Mouse (Mus musculus) midbrain, embryonic 13.5 days (tissue): ENCODE measurements at regions not wholly inside any gene's neighbourhood (a gene's known extent, or its start where the extent isn't known, plus 50 kb on each side); places are given as distances from the start of the nearest gene placed in this dataset.

Experiments used
- ATAC-seq: fragments of 200-750 bp; cut with Nextera tagmentation; 2 replicates; pipeline ENCODE4 v1.8.0; 2017; ENCODE audit warnings: mild to moderate bottlenecking, moderate TSS enrichment, moderate library complexity
- H3K27ac ChIP-seq: fragments of 300-500 bp; sonication (generic); 2 replicates; pipeline ENCODE4 v1.5.1; 2015; ENCODE audit warnings: inconsistent platforms, mild to moderate bottlenecking, moderate library complexity
- H3K27me3 ChIP-seq: fragments of 300-500 bp; sonication (generic); 2 replicates; pipeline ENCODE4 v1.6.1; 2015; ENCODE audit warnings: mild to moderate bottlenecking, inconsistent platforms
- H3K36me3 ChIP-seq: fragments of 300-500 bp; sonication (generic); 2 replicates; pipeline ENCODE4 v1.6.1; 2015; ENCODE audit warnings: mild to moderate bottlenecking, inconsistent platforms
- H3K4me1 ChIP-seq: fragments of 300-500 bp; sonication (generic); replicated peaks from 2 replicates; pipeline ENCODE4 v1.6.1; 2015; ENCODE audit warnings: inconsistent platforms
- H3K4me2 ChIP-seq: fragments of 300-500 bp; sonication (generic); replicated peaks from 2 replicates; pipeline ENCODE4 v1.6.1; 2015; ENCODE audit warnings: moderate library complexity, mild to moderate bottlenecking, inconsistent platforms
- H3K4me3 ChIP-seq: fragments of 300-500 bp; sonication (generic); replicated peaks from 2 replicates; pipeline ENCODE4 v1.5.1; 2015; ENCODE audit warnings: mild to moderate bottlenecking, inconsistent platforms
- H3K9ac ChIP-seq: fragments of 300-500 bp; sonication (generic); replicated peaks from 2 replicates; pipeline ENCODE4 v1.6.1; 2015; ENCODE audit warnings: mild to moderate bottlenecking, inconsistent platforms
- H3K9me3 ChIP-seq: fragments of 300-500 bp; sonication (generic); 2 replicates; pipeline ENCODE4 v1.6.1; 2016; ENCODE audit warnings: mild to moderate bottlenecking, inconsistent platforms
- WGBS: fragments of 180-500 bp; shearing (Covaris S2); methylation state at CpG from one replicate; pipeline ENCODE4 v1.1.7; 2015; 5-methylcytosine and 5-hydroxymethylcytosine counted together

DNA sequence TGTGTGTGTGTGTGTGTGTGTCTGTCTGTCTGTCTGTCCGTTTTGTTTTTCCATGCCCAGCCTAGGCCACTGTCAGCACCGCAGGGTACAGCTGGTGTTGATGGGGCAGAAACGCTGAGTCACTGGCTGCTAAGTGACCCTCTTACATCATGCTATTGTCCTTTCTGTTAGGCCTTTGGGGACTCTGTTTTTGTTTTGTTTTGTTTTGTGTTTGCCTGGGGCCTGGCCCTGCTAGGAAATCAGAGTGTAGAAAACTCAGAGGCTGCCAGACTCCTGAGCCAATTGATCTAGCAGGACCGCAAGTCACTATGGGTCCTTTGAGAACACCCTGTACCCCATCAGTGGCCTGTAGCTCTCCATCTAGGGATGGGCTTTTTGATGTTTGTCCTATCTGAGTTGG, 59.9 kb upstream of the Ahctf1 start:
- no peaks in the 10 kb centered on the region for H3K36me3 ChIP-seq

DNA sequence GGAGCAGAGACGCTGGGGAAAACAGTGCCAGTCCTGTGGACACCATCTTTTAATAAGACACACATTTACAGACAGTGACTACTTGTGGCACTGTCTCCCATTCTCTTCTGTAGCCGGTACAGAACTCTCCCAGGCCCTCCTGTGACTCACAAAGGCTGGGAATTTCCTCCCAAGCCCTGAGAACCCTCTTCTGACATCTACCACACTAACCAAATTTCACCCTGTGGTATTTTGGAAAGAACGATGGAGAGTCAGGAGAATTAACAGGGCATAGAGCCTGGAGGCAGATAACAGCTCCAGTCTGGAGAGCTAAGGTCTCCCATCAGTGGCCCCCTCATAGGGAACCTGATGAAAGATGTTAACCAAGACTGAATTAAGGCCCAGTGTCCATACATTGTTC, 59.5 kb upstream of the Ahctf1 start:
- no peak overlapping the region for H3K4me3 ChIP-seq
- H3K36me3 ChIP-seq: no peaks in the 10 kb centered on the region
- WGBS: 81% methylated on average over 3 of the region's 3 CpGs
- no peak overlapping the region for H3K4me2 ChIP-seq
- no peak for ATAC-seq
- H3K9me3 ChIP-seq: no peaks in the 10 kb centered on the region
- no peak overlapping the region for H3K27ac ChIP-seq
- H3K4me1 ChIP-seq: no peaks in the 10 kb centered on the region
- H3K9ac ChIP-seq: no peak overlapping the region
- no peaks in the 10 kb centered on the region for H3K27me3 ChIP-seq

More for the DNA sequence above, 59.9 kb upstream of the Ahctf1 start:
- no peak for ATAC-seq
- WGBS: 43% methylated on average over 4 of the region's 4 CpGs
- H3K27ac ChIP-seq: no peak overlapping the region
- no peaks in the 10 kb centered on the region for H3K4me1 ChIP-seq
- H3K9ac ChIP-seq: no peak overlapping the region
- no peak overlapping the region for H3K4me3 ChIP-seq
- no peak overlapping the region for H3K4me2 ChIP-seq
- H3K27me3 ChIP-seq: no peaks in the 10 kb centered on the region
- no peaks in the 10 kb centered on the region for H3K9me3 ChIP-seq

DNA sequence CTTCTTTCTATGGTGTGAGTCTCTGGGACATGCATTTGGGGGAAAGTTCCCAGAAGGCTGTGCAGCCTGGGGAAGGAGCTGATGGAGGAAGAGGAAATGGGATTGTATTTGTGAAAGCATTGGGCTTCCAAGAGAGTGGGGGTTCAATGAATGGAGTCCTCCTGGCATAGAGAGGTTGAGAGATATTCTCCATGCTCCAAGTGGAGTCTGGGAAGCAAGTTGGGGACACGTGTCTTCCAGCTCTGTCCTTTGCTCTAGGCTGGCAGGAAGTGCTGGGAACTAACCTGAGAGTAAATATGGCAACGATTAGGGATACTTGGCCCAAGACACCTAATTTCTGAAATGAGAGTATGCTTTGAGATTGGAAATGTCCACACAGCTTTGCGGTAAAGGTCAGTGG, 58.3 kb upstream of the Ahctf1 start:
- no peak for ATAC-seq
- H3K27me3 ChIP-seq: no peaks in the 10 kb centered on the region
- no peaks in the 10 kb centered on the region for H3K36me3 ChIP-seq
- H3K4me2 ChIP-seq: no peak overlapping the region
- no peaks in the 10 kb centered on the region for H3K9me3 ChIP-seq
- H3K4me1 ChIP-seq: no peaks in the 10 kb centered on the region
- WGBS: 82% methylated on average over 3 of the region's 3 CpGs
- H3K4me3 ChIP-seq: no peak overlapping the region
- no peak overlapping the region for H3K27ac ChIP-seq
- no peak overlapping the region for H3K9ac ChIP-seq

DNA sequence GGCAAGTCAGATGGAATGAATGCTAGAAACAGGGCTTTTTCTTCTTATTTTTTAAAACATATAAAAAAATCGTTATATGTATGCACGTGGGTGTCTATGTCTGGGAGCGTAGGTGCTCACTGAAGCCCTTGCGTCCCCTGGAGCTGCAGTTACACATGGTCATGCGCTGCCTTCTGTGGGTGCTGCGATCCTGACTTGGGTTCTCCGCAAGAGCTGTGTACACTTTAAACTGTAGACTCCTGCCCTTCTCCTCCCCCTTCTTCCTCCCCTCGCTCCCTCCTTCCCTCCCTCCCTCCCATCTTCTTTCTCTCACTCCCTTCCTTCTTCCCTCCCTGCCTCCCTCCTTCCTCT, 56.0 kb upstream of the Ahctf1 start:
- no peaks in the 10 kb centered on the region for H3K9me3 ChIP-seq
- no peaks in the 10 kb centered on the region for H3K4me1 ChIP-seq
- H3K27ac ChIP-seq: no peak overlapping the region
- H3K4me2 ChIP-seq: no peak overlapping the region
- no peak overlapping the region for H3K9ac ChIP-seq
- no peaks in the 10 kb centered on the region for H3K27me3 ChIP-seq
- ATAC-seq: no peak
- H3K36me3 ChIP-seq: no peaks in the 10 kb centered on the region
- H3K4me3 ChIP-seq: no peak overlapping the region
- WGBS: 87% methylated on average over 8 of the region's 8 CpGs

DNA sequence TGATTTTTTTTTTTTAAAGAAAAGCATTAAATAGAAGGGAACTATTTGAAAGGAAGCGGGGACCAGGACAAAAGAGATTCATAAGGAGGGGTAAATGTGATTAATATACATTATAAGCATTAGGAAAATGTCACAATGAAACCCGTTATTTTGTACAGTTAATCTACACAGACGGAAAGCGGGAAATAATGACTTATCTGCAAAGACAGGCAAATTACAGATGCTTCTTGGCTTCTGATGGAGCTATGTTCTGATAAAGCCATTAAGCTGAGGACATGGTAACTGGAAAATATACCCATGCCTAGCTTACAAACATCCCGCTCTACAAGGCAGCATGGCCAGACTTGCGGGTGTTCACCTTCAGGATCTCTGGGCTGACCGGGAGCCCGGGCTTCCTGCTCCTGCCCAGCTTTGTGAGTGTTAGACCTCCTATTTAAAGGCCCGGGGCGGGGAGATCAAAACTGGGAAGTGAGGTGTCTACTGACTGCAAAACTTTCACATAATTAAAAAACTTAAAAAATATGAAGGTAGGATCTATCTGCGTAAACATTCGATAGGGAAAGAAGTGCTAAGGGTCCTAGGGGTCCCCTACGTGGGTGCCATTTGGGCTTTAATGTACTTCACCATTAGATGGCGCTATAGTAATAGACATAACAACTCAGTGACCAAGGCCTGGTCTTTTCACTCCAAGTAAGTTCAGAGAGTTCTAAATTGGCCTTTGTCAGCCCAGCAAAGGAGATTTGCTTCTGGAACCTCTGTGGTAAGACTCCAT, 55.5 kb upstream of the Ahctf1 start:
- peak; percentile 67 for ATAC-seq

DNA sequence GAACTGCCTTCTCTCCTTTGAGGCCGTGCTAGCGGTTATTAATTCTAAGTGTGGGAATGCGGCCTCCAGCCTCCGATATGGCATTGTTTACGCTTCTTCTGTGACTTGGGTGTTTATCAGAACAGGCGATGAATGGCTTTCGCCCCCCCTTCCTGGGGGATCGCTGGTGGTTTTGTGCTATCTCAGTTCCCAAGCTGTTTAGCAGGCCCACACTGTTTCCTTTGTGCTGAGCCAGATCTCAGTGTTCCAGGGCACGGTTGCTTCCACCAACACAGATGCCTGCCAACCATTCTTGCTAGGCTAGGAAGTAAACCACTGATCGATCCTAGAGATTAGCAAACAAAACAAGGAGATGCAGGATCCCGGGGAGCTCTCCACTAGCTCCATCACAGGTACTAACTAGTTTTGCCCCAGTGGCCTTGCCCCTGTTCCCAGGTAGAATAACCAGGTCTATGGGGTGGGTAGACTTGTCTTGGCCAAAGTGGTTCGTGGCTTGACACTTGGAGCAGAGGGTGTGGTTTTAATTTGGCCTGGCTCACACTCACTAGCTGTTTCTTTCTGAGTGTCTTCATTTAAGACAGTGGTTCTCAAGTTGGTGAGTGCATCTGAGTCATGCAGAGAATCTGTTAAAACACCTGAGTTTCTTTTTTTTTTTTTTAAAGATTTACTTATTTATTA, 50.9 kb upstream of the Ahctf1 start:
- Histone ChIP-seq H3K4me3 (no peak overlapping the region), H3K4me1 (0 out of 2 replicates have a peak, but pooled peaks cover 3% of the 10 kb centered on the region), H3K36me3 (no peaks in the 10 kb centered on the region), H3K9ac (no peak overlapping the region), H3K27ac (no peak overlapping the region), H3K27me3 (no peaks in the 10 kb centered on the region), H3K4me2 (no peak overlapping the region), H3K9me3 (no peaks in the 10 kb centered on the region)
- ATAC-seq: no peak
- 52% methylated on average over 12 of the region's 12 CpGs for WGBS

More for the DNA sequence above, 55.5 kb upstream of the Ahctf1 start:
- Histone ChIP-seq H3K9me3 (no peaks in the 10 kb centered on the region), H3K4me3 (no peak overlapping the region), H3K9ac (no peak overlapping the region), H3K4me2 (no peak overlapping the region), H3K27ac (no peak overlapping the region), H3K27me3 (no peaks in the 10 kb centered on the region), H3K4me1 (0 out of 2 replicates have a peak, but pooled peaks cover 3% of the 10 kb centered on the region), H3K36me3 (no peaks in the 10 kb centered on the region)
- 50% methylated on average over 14 of the region's 14 CpGs for WGBS
